In the genomic region with DNA sequence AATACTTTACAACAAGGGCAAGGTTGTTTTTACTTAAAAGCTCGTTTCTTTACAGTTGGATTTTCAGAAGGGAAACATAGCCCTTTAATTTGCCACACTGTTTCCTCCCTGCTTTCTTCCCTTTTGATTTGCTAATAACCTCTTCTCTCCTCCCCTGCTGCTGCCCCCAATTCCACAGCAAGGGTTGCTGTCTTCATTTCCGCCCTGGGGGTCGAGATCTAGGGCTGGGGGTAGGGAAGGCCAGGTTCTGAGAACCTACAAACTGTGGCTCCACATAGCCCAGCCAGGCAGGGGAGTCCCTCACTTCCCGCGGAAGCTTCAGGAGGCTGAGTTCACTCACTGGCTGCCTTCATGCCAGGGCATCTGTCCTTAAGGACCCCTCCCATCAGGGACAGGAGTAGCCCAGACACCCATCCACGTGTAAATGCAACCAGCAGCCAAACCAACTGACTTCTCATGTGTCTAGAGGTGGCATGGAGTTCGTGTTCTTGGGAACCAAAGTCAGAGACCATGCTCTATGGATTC, we compare ENCODE assay signal across 10 mouse cellular contexts. TPM values are rescaled to one million over a fixed set of nuclear protein-coding genes. Genes with fewer than 3 reads are reported as not detected.
DNase-seq lines count a peak whose midpoint lies in the region; ATAC-seq and TF ChIP-seq lines count a peak whose summit lies in the region.
"Had no signal": no experiment of that assay in that cellular context is flagged by ENCODE, and none has a peak within 500 bp of the region (broad histone marks: within the 10 kb centered on the region; RNA-seq: fewer than 3 reads in every experiment).

No protein-coding gene starts in this region.

- H3K4me1 ChIP-seq in lung, embryonic 14.5 days (ENCODE audit: insufficient read depth), result no peaks in the 10 kb centered on the region
- no peaks in the 10 kb centered on the region for H3K4me1 ChIP-seq in lung, adult 2 months (ENCODE audit: control insufficient read depth, insufficient read depth, low read length)
- peaks cover 3% of the 10 kb centered on the region; the same call in 1 of the 2 replicates for H3K4me1 ChIP-seq in limb, embryonic 11.5 days (ENCODE audit: control insufficient read depth, insufficient read depth, low read length)
- peaks cover 25% of the 10 kb centered on the region for H3K4me1 ChIP-seq in neural tube, embryonic 15.5 days

- no peak for TF ChIP-seq CTCF in lung, embryonic 14.5 days (IDR thresholded peaks at IDR 0.05; ENCODE audit: low read depth)
- no peak for TF ChIP-seq CTCF in lung, adult 2 months (IDR thresholded peaks at IDR 0.05; ENCODE audit: insufficient read depth, low read length)

- peak; percentile 29 for DNase-seq in embryo, embryonic 10.5 days (ENCODE audit: low spot score)
- no peak for DNase-seq in embryo, embryonic 10 days (ENCODE audit: low spot score)
- DNase-seq in lung, embryonic 14.5 days, result no peak
- DNase-seq in lung, adult 2 months, result no peak
- no peak for DNase-seq in limb, embryonic 11.5 days (ENCODE audit: low spot score)
- no peak for DNase-seq in yolk sac, embryonic 10.5 days (ENCODE audit: low spot score)
- DNase-seq: right cerebral cortex, postnatal 14 days had no signal

- no peaks in the 10 kb centered on the region for H3K36me3 ChIP-seq in lung, embryonic 14.5 days (ENCODE audit: insufficient read depth)
- no peaks in the 10 kb centered on the region for H3K36me3 ChIP-seq in limb, embryonic 11.5 days (ENCODE audit: control insufficient read depth, insufficient read depth, low read length)
- no peaks in the 10 kb centered on the region for H3K36me3 ChIP-seq in neural tube, embryonic 15.5 days

- ATAC-seq in lung, embryonic 14.5 days (ENCODE audit: insufficient read depth), result no peak
- no peak for ATAC-seq in limb, embryonic 11.5 days (ENCODE audit: insufficient number of reproducible peaks, low FRiP score, low TSS enrichment, low read depth)
- peak; percentile 29; the same call in 1 of the 2 replicates for ATAC-seq in neural tube, embryonic 15.5 days (ENCODE audit: low FRiP score)
- ATAC-seq in megakaryocyte-erythroid progenitor cell, adult 5-6 weeks (replicated peaks; ENCODE audit: low FRiP score, low TSS enrichment, poor library complexity, severe bottlenecking), result no peak

- H3K9me3 ChIP-seq in lung, embryonic 14.5 days (ENCODE audit: low read depth, low read length), result no peaks in the 10 kb centered on the region
- H3K9me3 ChIP-seq in limb, embryonic 11.5 days (ENCODE audit: control insufficient read depth, low read length), result no peaks in the 10 kb centered on the region
- H3K9me3 ChIP-seq in neural tube, embryonic 15.5 days (replicated peaks), result no peaks in the 10 kb centered on the region

- H3K27ac ChIP-seq in lung, embryonic 14.5 days (ENCODE audit: low read depth), result no peak overlapping the region
- H3K27ac ChIP-seq in limb, embryonic 11.5 days (replicated peaks; ENCODE audit: low read depth, low read length), result no peak overlapping the region
- no peak overlapping the region; the same call in 1 of the 2 replicates for H3K27ac ChIP-seq in neural tube, embryonic 15.5 days (replicated peaks)
- H3K27ac ChIP-seq: macrophage had no signal

- no peak overlapping the region for H3K9ac ChIP-seq in lung, embryonic 14.5 days
- H3K9ac ChIP-seq in limb, embryonic 11.5 days (ENCODE audit: low read length), result no peak overlapping the region
- 0 out of 2 replicates have a peak overlapping the region, but pooled peaks have one; percentile 18 for H3K9ac ChIP-seq in neural tube, embryonic 15.5 days (replicated peaks)

- 22% methylated on average over 7 of the region's 7 CpGs for WGBS in lung, embryonic 14.5 days
- 26% methylated on average over 7 of the region's 7 CpGs for WGBS in lung, adult 2 months
- 7% methylated on average over 7 of the region's 7 CpGs for WGBS in limb, embryonic 11.5 days
- 10% methylated on average over 7 of the region's 7 CpGs for WGBS in neural tube, embryonic 15.5 days

- TF ChIP-seq POLR2A in lung, adult 2 months (IDR thresholded peaks at IDR 0.05; ENCODE audit: borderline replicate concordance, extremely low read depth, low read depth, low read length), result no peak

- H3K4me2 ChIP-seq in lung, embryonic 14.5 days, result peak overlapping the region; percentile 68; the same call in 1 of the 2 replicates
- peak overlapping the region; percentile 66; the same call in 1 of the 2 replicates for H3K4me2 ChIP-seq in limb, embryonic 11.5 days (ENCODE audit: low read depth, severe bottlenecking)
- H3K4me2 ChIP-seq in neural tube, embryonic 15.5 days, result peak overlapping the region; percentile 81

- H3K4me3 ChIP-seq in lung, embryonic 14.5 days (ENCODE audit: low read depth, low read length), result no peak overlapping the region
- no peak overlapping the region for H3K4me3 ChIP-seq in lung, adult 2 months (replicated peaks; ENCODE audit: extremely low read depth, low read depth, low read length)
- peak overlapping the region; percentile 36; the same call in 1 of the 2 replicates for H3K4me3 ChIP-seq in limb, embryonic 11.5 days (ENCODE audit: low read depth, low read length)
- H3K4me3 ChIP-seq in neural tube, embryonic 15.5 days (replicated peaks), result peak overlapping the region; percentile 50

- peaks cover 56% of the 10 kb centered on the region for H3K27me3 ChIP-seq in lung, embryonic 14.5 days (ENCODE audit: insufficient read depth, low read length)
- 0 out of 2 replicates have a peak, but pooled peaks cover 9% of the 10 kb centered on the region for H3K27me3 ChIP-seq in limb, embryonic 11.5 days (ENCODE audit: control insufficient read depth, insufficient read depth, low read length)
- peaks cover 13% of the 10 kb centered on the region for H3K27me3 ChIP-seq in neural tube, embryonic 15.5 days (replicated peaks)

RNA-seq across cellular contexts. Expression of a gene that starts 1.1 kb away (rescaled TPM):
- polyA plus RNA-seq in lung, embryonic 14.5 days (2014; fragmentation: Nextera tagmentation; extraction: Ambion mirVana), result 0.72 and 0.84 TPM in 2 replicates
- 1.7 and 4.0 TPM in 2 replicates for polyA plus RNA-seq in lung, adult 2 months (2012; rRNA removed)
- 4.5 and 4.9 TPM in 2 replicates for polyA plus RNA-seq in limb, embryonic 11.5 days (2014; fragmentation: Nextera tagmentation; extraction: Ambion mirVana)
- 19.8 and 20.8 TPM in 2 replicates for polyA plus RNA-seq in neural tube, embryonic 15.5 days (2015; fragmentation: Nextera tagmentation; extraction: Ambion mirVana)
- total RNA-seq in megakaryocyte-erythroid progenitor cell, adult 5-6 weeks (2014; fragmentation: Nextera tagmentation), result not detected in 2 replicates
- 0.53 and 1.0 TPM in 2 replicates for total RNA-seq in megakaryocyte-erythroid progenitor cell, adult 5-6 weeks (2017)
- polyA plus RNA-seq: macrophage had no signal

Comparison
In these comparisons a context has a peak if more than half of its experiments do, and no peak if none do; other contexts are left out.
1. H3K4me3 ChIP-seq: peak in limb, embryonic 11.5 days (single experiment) and neural tube, embryonic 15.5 days (single experiment); none in lung, embryonic 14.5 days (single experiment) and lung, adult 2 months (single experiment).
2. Peak in every context shown above with its lines, with median percentiles within 50 percentile points of each other: H3K4me2 ChIP-seq.